Mouse (Mus musculus) brain, embryonic 14.5 days (tissue): Measurements from ENCODE around the gene Ngrn.

Source experiments
- CTCF ChIP-seq: fragments of 200-500 bp; IDR thresholded peaks from 2 replicates; pipeline ENCODE4 v1.5.1; 2012; ENCODE audit warnings: inconsistent platforms, mild to moderate bottlenecking, moderate library complexity, borderline replicate concordance; ENCODE audit not compliant: insufficient read depth, insufficient read length; ENCODE audit errors: extremely low read depth
- POLR2A ChIP-seq: fragments of 200-500 bp; IDR thresholded peaks from 2 replicates; pipeline ENCODE4 v1.6.1; 2012; ENCODE audit warnings: mild to moderate bottlenecking, inconsistent platforms, borderline replicate concordance; ENCODE audit not compliant: poor library complexity, insufficient read depth, insufficient read length, severe bottlenecking; ENCODE audit errors: extremely low read depth

- TF ChIP-seq CTCF (no peak), POLR2A (no peak)
These were observed 46.6 kb upstream of the Ngrn start for GRCm38 (mm10) chr7:80214459-80214858.
